Mouse (Mus musculus) liver, embryonic 14.5 days (tissue): ENCODE results near the gene Spag17.

Experiments
- CTCF ChIP-seq: IDR thresholded peaks from 2 replicates; pipeline ENCODE4 v1.5.1; 2016; ENCODE audit warnings: antibody characterized with exemption, low read depth, control low read depth
- EP300 ChIP-seq: IDR thresholded peaks from 2 replicates; pipeline ENCODE4 v1.6.1; 2016; ENCODE audit warnings: antibody characterized with exemption, low read depth

DNA sequence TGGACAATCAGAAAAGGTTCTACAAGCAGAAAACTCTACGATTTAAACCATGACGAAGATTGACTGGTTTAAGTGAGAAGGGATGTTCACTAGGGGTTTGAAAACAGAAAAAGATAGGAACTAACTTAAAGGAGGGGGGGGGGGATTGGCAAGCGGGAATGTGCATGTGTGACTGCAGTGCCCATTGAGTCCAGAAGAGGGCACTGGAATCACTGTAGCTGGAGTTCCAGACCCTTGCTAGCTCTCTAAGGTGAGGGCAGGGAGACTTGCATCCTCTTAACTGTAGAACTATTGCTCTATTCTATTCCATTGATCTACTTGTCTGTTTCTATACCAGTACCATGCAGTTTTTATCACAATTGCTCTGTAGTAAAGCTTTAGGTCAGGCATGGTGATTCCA lies 26.3 kb upstream of the Spag17 start:
- peak; percentile 29; the same call in 1 of the 2 replicates for TF ChIP-seq CTCF
- TF ChIP-seq EP300, result no peak
